Mouse (Mus musculus) limb, embryonic 15.5 days (tissue): ENCODE results near the gene Nmur1. TPM values are rescaled to one million over a fixed set of nuclear protein-coding genes. Genes with fewer than 3 reads are reported as not detected.
A peak's percentile ranks its signal among the peaks of the same experiment; 100 is the strongest.
"Not testable (repeated sequence)": the region's sequence is repeated elsewhere in the genome, so short reads cannot be mapped to it uniquely, and the experiment has no call there.

ENCODE experiments used
- ATAC-seq: fragments of 200-750 bp; cut with Nextera tagmentation; 2 replicates; pipeline ENCODE4 v1.8.0; 2017; ENCODE audit warnings: low read depth, moderate TSS enrichment; ENCODE audit not compliant: insufficient number of reproducible peaks, low FRiP score, low TSS enrichment
- H3K27ac ChIP-seq: fragments of 300-500 bp; sonication (generic); 2 replicates; pipeline ENCODE4 v1.5.1; 2015; ENCODE audit warnings: moderate library complexity, mild to moderate bottlenecking, inconsistent platforms
- H3K27me3 ChIP-seq: fragments of 300-500 bp; sonication (generic); 2 replicates; pipeline ENCODE4 v1.6.1; 2015; ENCODE audit warnings: inconsistent platforms
- H3K36me3 ChIP-seq: fragments of 300-500 bp; sonication (generic); 2 replicates; pipeline ENCODE4 v1.6.1; 2015; ENCODE audit warnings: inconsistent platforms
- H3K4me1 ChIP-seq: fragments of 300-500 bp; sonication (generic); 2 replicates; pipeline ENCODE4 v1.6.1; 2015; ENCODE audit warnings: inconsistent platforms
- H3K4me2 ChIP-seq: fragments of 300-500 bp; sonication (generic); 2 replicates; pipeline ENCODE4 v1.6.1; 2015; ENCODE audit warnings: mild to moderate bottlenecking, inconsistent platforms
- H3K4me3 ChIP-seq: fragments of 300-500 bp; sonication (generic); 2 replicates; pipeline ENCODE4 v1.5.1; 2015; ENCODE audit warnings: mild to moderate bottlenecking, inconsistent platforms
- H3K9ac ChIP-seq: fragments of 300-500 bp; sonication (generic); 2 replicates; pipeline ENCODE4 v1.6.1; 2015; ENCODE audit warnings: inconsistent platforms
- H3K9me3 ChIP-seq: fragments of 300-500 bp; sonication (generic); 2 replicates; pipeline ENCODE4 v1.6.1; 2016; ENCODE audit warnings: inconsistent platforms
- WGBS: fragments of 180-500 bp; shearing (Covaris S2); methylation state at CpG from one replicate; pipeline ENCODE4 v1.1.7; 2015; 5-methylcytosine and 5-hydroxymethylcytosine counted together
- polyA plus RNA-seq: library from polyadenylated mRNA; unstranded; fragments of >200 nt; fragmentation: Nextera tagmentation; extraction: Ambion mirVana; gene quantifications from 2 replicates; pipeline ENCODE4 v1.2.1, GENCODE M21; 2015

Gene Nmur1
- not detected in 2 replicates for polyA plus RNA-seq

DNA sequence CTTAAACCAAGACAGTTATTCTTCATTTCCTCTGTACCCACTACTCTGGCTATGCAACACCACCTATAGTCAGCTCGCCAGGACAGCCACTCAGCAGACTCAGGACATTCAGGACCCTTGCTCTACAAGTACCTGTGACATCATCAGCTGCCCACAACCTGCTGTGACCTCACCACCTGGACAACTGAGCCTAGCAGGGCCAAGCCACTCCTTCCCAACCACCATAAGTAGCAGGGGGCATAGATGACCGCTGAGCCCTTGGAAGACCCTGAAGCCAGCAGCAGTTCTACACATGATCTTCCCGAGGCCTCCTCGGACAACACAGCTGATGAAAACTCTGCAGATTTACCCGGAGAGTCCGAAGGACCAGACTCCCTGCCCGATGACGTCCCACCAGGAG, at the start of gene Nmur1, which contains the start of gene Tex44:
TSS of gene Nmur1 (minus strand) at position 101 of the 400 bp plus-strand sequence.
TSS of gene Tex44 (plus strand) at position 202 of the 400 bp plus-strand sequence.
- H3K36me3 ChIP-seq, result no peaks in the 10 kb centered on the region
- peaks cover 6% of the 10 kb centered on the region; the same call in 1 of the 2 replicates for H3K4me1 ChIP-seq
- no peaks in the 10 kb centered on the region for H3K9me3 ChIP-seq
- WGBS, result 92% methylated on average over 8 of the region's 8 CpGs
- no peak within 1 kb of the TSS for H3K4me2 ChIP-seq
- H3K27me3 ChIP-seq, result no peaks in the 10 kb centered on the region
- H3K4me3 ChIP-seq, result no peak within 1 kb of the TSS
- H3K27ac ChIP-seq, result no peak within 1 kb of the TSS
- no peak for ATAC-seq
- H3K9ac ChIP-seq, result no peak within 1 kb of the TSS

DNA sequence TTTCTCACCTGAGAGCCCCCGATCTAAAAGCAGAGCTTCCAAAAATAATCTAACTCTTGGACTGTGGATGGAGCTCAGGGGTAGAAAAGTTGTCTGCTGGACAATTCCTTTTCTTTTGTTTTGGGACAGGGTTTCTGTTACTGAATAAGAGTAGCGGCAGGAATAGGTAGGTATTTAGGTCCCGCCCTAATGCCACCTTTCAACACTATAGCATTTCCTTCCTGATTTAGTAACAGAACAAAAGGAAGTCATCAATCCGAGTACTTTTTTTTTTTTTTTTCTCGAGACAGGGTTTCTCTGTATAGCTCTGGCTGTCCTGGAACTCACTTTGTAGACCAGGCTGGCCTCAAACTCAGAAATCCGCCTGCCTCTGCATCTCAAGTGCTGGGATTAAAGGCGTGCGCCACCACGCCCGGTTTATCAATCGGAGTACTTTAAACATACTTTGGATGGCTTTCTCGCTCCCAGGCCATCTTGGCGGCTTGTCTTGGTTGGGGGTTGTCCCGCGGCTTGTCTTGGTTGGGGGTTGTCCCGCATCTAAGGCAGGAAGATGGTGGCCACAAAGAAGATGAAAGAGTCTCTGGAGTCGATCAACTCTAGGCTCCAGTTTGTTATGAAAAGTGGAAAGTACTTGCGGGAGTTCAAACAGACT, 47.2 kb upstream of the Nmur1 start:
- no peak for ATAC-seq
- Histone ChIP-seq H3K4me2 (no peak overlapping the region), H3K9me3 (no peaks in the 10 kb centered on the region), H3K27me3 (no peaks in the 10 kb centered on the region), H3K4me3 (no peak overlapping the region), H3K4me1 (peaks cover 24% of the 10 kb centered on the region), H3K9ac (no peak overlapping the region), H3K27ac (peak overlapping the region; percentile 96), H3K36me3 (no peaks in the 10 kb centered on the region)
- 91% methylated on average over 18 of the region's 18 CpGs for WGBS

DNA sequence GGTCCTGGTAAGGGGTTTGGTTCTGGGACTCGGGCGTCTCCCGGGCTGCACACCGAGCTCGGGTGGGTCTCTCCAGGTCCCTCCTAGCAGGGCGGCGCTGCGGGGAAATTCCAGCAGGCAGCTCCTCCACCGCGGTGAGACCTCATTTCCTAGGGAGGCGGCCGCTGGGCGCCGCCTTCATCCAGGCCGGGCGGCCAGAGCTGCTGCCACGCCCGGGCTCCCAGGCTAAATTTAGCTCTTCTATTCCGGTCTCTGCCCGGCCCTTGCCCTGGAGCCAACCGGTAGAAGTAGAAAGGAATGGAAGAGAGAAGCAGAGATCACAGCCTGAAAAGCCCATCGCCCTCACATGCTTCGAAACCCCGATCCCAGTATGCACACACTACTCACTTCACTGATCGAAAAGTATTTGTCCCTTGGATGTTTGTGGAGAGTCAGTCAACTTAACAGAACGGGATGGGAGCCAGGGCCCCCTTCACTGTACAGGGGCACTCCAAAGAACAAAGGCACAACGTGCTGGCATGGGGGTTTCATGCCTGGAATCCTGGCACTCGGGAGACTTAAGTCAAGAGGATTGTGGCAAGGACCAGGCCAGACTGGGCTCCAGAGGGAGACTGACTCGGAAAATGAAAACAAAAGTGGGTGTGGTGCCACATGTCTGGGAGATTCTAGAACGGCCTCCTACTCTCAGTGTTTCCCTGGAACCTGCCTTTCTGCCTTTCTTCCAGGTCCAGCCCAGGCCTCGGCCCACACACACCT, 46.3 kb upstream of the Nmur1 start:
- peak; percentile 86 for ATAC-seq
- peak overlapping the region; percentile 96 for H3K27ac ChIP-seq
- H3K4me2 ChIP-seq, result peak overlapping the region; percentile 49
- H3K9me3 ChIP-seq, result no peaks in the 10 kb centered on the region
- peaks cover 24% of the 10 kb centered on the region for H3K4me1 ChIP-seq
- no peaks in the 10 kb centered on the region for H3K36me3 ChIP-seq
- H3K9ac ChIP-seq, result no peak overlapping the region
- 9% methylated on average over 31 of the region's 31 CpGs for WGBS
- H3K4me3 ChIP-seq, result peak overlapping the region; percentile 17; the same call in 1 of the 2 replicates
- H3K27me3 ChIP-seq, result no peaks in the 10 kb centered on the region

DNA sequence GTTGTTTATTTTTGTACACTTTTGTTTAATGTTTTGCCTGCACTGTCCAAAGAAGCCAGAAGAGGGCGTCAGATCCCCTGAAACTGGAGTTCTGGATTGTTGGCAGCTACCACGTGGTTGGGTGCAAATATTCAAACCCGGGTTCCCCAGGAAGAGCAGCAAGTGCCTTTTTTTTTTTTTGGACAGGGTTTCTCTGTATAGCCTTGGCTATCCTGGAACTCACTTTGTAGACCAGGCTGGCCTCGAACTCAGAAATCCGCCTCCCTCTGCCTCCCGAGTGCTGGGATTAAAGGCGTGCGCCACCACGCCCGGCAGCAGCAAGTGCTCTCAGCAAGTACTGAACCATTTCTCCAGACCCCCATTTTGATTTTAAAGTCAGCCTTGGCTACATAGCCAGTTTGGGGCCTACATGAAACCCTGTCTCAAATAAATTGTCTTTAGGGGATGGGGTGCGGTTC, 45.5 kb upstream of the Nmur1 start:
- H3K27me3 ChIP-seq, H3K4me3 ChIP-seq, ATAC-seq, H3K9me3 ChIP-seq, H3K9ac ChIP-seq, H3K36me3 ChIP-seq: not testable (repeated sequence)
- Histone ChIP-seq H3K27ac (peak overlapping the region; percentile 96), H3K4me2 (peak overlapping the region; percentile 49), H3K4me1 (peaks cover 24% of the 10 kb centered on the region)
- WGBS, result 70% methylated on average over 11 of the region's 11 CpGs

DNA sequence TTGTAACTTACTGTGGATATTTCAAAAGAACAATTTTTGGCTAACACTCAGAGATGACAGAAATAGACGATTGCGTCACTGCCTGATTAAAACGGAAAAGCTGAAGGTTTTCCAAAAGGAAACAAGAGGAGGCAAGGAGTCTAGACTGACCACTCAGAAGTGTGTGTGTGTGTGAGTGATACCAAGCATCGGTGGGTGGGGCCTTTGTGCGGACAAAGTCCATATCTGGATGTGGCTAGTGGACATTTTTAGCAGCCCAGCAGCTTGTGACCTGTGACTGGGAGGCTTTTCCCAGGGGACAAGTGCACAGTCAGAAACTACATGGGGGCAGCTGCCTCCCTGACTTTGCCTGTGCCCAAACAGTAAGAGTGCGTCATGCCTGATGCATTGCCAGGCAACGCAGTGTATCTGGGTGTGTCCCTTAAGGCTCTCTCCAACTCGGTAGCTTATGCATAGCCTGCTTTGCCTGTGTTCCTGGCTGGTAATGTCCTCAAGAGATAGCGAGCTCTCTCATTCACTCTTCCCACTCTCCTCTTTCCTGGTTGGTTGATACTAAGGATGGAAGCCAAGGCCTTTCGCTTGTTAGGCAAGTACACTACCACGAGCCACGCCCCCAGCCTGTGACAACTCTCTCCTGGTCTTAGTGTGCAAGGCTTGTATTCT, 44.6 kb upstream of the Nmur1 start:
- no peak overlapping the region for H3K4me2 ChIP-seq
- peak; percentile 41; the same call in 1 of the 2 replicates for ATAC-seq
- H3K27me3 ChIP-seq, result no peaks in the 10 kb centered on the region
- no peak overlapping the region for H3K4me3 ChIP-seq
- H3K4me1 ChIP-seq, result peaks cover 24% of the 10 kb centered on the region
- peak overlapping the region; percentile 80 for H3K27ac ChIP-seq
- H3K9me3 ChIP-seq, result no peaks in the 10 kb centered on the region
- H3K36me3 ChIP-seq, result no peaks in the 10 kb centered on the region
- no peak overlapping the region for H3K9ac ChIP-seq
- WGBS, result 68% methylated on average over 12 of the region's 12 CpGs

DNA sequence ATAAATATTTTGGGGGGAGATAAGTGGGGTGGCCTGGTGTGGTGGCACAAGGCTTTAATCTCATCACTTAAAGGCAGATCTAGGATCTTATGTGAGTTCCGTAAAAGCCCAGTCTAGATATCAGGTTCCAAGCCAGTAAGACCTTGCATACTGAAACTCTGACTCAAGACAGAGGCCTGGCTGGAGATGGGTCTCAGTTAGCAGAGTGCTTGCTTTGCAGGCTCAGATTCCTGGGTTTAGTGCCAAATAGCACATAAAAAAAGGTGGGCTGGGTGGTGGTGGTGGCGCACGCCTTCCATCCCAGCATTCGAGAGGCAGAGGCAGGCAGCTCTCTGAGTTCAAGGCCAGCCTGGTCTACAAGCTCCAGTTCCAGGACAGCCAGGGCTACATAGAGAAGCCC, 43.8 kb upstream of the Nmur1 start:
- Histone ChIP-seq H3K9me3 (no peaks in the 10 kb centered on the region), H3K4me3 (no peak overlapping the region), H3K4me1 (peaks cover 30% of the 10 kb centered on the region), H3K27me3 (no peaks in the 10 kb centered on the region), H3K27ac (peak overlapping the region; percentile 80), H3K36me3 (no peaks in the 10 kb centered on the region), H3K9ac (no peak overlapping the region), H3K4me2 (no peak overlapping the region)
- 92% methylated on average over 4 of the region's 4 CpGs for WGBS
- ATAC-seq, result no peak

DNA sequence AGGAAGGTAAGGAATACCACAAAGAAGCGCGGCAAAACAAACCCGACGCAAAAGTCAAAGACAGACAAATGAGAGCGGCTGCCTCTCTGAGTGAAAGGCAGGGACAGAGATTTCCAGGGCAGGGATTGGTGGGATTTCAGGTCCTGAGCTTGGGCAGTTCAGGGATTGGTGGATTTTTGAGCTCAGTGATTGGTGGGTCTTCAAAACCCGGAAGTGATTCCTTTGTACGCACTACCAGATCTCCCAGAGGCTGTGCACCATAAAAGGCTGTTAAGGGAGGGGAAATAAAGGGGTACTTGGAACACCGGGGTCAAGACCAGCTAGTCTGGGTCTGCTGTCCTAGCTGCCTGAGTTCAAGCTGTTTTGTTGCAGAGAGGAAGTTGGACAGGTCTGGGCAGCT, 41.4 kb upstream of the Nmur1 start:
- no peak overlapping the region for H3K9ac ChIP-seq
- no peaks in the 10 kb centered on the region for H3K27me3 ChIP-seq
- no peaks in the 10 kb centered on the region for H3K9me3 ChIP-seq
- H3K27ac ChIP-seq, result no peak overlapping the region
- H3K4me3 ChIP-seq, result no peak overlapping the region
- no peaks in the 10 kb centered on the region for H3K36me3 ChIP-seq
- H3K4me2 ChIP-seq, result no peak overlapping the region
- H3K4me1 ChIP-seq, result peaks cover 36% of the 10 kb centered on the region
- ATAC-seq, result no peak
- 87% methylated on average over 8 of the region's 8 CpGs for WGBS

DNA sequence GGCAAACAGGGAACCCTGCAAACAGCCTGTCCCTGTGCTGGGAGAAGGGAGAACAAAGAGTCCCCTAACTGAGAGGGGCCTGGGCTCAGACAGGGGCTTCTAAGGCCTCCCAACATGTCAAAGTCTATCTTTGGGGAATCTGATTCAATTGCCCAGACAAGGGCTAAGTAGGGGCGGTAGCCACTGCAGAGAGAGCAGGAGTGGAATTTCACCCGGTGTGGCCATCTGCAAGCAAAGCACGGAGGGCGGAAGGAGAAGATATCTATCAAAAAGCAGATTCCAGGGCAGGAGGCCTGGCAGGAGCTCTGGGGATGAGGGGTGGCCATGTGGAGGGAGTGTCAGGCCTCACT, 38.8 kb upstream of the Nmur1 start:
- H3K4me2 ChIP-seq, result no peak overlapping the region
- 41% methylated on average over 4 of the region's 4 CpGs for WGBS
- no peaks in the 10 kb centered on the region for H3K9me3 ChIP-seq
- no peak overlapping the region for H3K9ac ChIP-seq
- no peak for ATAC-seq
- H3K27ac ChIP-seq, result peak overlapping the region; percentile 92
- no peaks in the 10 kb centered on the region for H3K36me3 ChIP-seq
- no peaks in the 10 kb centered on the region for H3K27me3 ChIP-seq
- H3K4me3 ChIP-seq, result no peak overlapping the region
- H3K4me1 ChIP-seq, result peaks cover 18% of the 10 kb centered on the region

DNA sequence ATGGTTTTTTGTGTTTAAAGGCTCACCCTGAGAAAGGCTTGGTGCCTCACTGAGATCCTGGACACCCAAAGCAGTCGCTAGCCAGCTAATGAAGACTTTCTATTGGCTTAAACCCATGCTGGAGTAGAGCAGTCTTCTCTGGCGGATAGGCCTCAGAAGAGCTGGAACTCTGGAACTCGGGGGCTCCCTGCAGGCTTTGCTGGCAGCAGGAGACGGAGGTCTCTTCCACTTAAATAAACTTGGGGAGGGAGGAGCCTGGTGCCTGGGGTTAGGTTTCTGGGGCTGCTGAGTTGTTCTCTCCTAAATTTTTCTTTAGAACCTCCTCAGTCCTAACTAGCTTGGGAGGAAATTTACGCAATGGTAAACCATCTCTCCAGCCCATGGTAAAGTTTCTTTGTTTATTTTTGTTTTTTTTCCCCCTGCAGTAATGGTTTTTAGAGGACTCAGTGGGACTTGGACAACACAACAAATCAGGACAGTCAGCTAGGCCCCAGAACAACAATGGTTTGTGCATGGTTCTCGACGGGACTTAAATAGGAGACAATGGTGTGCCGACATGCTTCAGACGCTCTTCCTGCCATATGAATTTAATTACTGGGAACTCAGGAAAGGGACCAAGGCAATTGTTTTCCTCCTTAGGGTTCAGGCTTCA, 38.3 kb upstream of the Nmur1 start:
- Histone ChIP-seq H3K9me3 (no peaks in the 10 kb centered on the region), H3K9ac (no peak overlapping the region), H3K4me3 (no peak overlapping the region), H3K4me2 (no peak overlapping the region), H3K27ac (peak overlapping the region; percentile 92), H3K27me3 (no peaks in the 10 kb centered on the region), H3K36me3 (no peaks in the 10 kb centered on the region), H3K4me1 (peaks cover 18% of the 10 kb centered on the region)
- no peak for ATAC-seq
- WGBS, result 37% methylated on average over 9 of the region's 9 CpGs

DNA sequence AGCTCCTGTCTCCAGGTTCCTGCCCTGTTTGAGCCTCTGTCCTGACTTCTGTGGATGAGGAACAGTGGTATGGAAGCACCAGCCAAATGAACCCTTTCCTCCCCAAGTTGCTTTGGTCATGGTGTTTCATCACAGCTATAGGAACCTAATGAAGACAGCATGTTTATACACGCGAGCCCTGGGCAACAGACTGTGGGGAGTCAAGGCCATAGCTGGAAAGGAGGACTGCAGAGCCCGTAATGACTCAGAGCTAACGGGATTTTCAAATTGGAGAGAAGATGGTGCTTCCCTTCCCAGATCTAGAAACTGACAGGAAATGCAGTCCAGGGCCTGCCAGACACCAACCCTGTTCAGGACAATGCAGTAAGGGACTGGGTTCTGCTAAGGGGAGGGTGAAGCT, 33.3 kb upstream of the Nmur1 start:
- Histone ChIP-seq H3K4me1 (peaks cover 11% of the 10 kb centered on the region), H3K9ac (no peak overlapping the region), H3K9me3 (no peaks in the 10 kb centered on the region), H3K4me3 (no peak overlapping the region), H3K27me3 (no peaks in the 10 kb centered on the region), H3K4me2 (no peak overlapping the region), H3K27ac (no peak overlapping the region), H3K36me3 (no peaks in the 10 kb centered on the region)
- WGBS, result 65% methylated on average over 4 of the region's 4 CpGs
- no peak for ATAC-seq

DNA sequence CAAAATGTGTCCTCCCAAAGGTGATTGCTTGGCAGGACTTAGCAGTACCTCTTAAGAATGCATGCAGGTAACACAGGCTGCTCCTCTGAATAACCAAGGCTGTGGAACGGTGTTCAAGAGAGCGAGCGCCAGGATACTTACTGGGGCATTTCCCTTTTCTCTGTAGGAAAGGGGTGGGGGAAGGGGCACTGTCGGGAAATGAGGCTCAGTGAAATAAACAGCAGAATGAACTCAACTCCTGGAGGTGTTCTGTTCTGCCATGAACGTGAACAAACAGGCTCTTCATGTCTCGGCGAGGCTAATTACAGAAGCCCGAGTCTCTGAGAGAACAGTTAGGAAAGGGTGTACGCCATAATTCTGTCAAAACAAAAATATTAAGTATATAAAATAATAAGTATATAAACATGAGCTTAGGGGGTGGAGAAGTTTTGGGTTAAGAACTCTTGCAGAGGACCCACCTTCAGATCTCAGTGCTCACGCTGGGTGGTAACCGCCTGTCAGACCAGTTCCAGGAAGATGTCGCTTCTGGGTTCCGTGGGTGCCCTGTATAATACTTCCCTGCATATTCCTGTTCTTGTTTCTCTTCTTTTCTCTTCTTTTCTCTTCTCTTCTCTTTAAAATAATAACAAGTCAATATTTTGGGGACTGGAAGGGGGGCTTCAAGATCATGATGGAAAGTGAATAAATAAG, 31.0 kb upstream of the Nmur1 start:
- H3K4me3 ChIP-seq, result no peak overlapping the region
- WGBS, result 46% methylated on average over 13 of the region's 13 CpGs
- H3K27ac ChIP-seq, result peak overlapping the region; percentile 65
- no peaks in the 10 kb centered on the region for H3K9me3 ChIP-seq
- 0 out of 2 replicates have a peak, but pooled peaks cover 3% of the 10 kb centered on the region for H3K4me1 ChIP-seq
- H3K27me3 ChIP-seq, result no peaks in the 10 kb centered on the region
- H3K9ac ChIP-seq, result no peak overlapping the region
- no peak for ATAC-seq
- H3K4me2 ChIP-seq, result no peak overlapping the region
- H3K36me3 ChIP-seq, result no peaks in the 10 kb centered on the region
